Mouse (Mus musculus) kidney, postnatal 10 days (tissue): Measurements from ENCODE around the gene Pir.

ENCODE experiments used
- DNase-seq: peaks from one replicate; pipeline ENCODE4 v3.0.0; 2021; ENCODE audit warnings: mixed read lengths

Gene Pir

DNA sequence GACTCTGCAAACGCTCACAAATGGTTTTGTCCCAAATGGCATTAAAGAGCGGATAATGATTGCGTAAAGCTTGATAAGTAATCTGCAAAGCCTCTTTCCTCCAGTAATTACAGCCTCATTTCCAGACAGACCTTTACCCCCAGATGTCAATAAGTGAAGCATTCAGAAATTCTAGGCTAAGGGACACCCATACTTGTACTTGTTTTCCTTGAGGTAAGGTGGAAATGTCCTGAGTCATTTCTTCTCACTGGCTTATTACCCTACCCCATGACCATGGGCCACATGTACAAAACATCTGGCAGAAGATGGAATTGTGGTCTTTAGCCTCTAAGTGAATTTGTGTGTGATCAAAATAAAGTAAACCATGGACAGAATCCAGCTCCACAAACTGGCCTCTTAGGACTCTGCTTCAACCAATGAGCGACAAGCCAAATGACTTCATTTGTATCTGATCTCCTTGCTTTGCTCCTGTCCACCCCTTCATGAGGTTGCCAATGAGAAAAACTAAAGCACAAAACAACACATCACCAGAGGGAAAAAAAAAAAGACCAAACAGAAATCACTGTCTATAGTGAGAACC is 76.3 kb downstream of the Pir start:
- DNase-seq = no peak

DNA sequence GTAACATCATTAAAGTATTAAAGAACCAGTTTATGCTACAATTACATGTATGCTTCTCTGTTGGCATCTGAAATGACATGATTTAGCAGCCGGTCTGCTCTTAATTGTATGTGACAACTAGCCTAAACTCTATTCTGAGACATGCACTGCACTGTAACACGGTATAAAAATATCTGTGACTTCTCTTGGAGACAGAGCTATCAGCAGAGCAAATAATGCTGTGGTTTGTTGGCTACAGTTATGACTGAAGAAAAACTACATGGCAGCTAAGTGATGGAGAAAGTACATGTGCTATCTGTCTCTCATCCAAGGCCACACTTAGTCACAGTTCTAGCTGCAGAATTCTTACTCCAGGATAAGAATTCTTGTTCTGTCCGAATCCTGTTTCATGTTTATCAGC is 79.8 kb downstream of the Pir start:
- DNase-seq = no peak

DNA sequence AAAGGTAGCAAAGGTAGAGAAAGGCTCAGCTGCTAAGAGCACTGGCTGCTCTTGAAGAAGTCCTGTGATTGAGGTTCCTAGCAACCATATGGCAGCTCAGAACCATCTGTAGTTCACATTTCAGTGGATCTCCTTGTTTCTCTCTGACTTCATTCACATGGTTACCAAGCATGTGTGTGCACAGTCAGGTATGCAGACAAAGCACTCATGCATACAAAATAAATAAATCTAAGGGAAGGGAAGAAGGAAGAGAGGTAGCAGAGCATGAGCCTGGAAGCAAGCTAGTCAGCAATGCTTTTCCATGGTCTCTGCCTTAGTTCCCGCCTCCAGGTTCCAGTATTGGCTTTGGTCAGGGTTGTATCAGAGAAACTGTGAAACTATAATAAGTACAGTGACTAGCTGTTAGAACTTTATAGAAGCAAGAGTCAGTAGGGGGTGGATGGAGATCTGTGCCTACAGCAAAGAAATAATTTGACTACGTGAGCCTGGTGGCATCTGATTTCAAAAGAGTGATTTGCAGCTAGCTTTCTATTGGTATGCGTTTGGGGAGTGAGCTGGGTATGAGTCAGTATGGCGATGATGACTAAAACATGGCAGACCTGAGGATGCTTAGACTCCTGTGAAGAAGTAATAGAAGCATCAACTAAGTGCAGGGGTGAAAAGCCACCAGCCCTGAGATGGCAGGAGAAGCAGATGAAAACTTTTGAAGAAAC is 96.1 kb downstream of the Pir start:
- DNase-seq = no peak

DNA sequence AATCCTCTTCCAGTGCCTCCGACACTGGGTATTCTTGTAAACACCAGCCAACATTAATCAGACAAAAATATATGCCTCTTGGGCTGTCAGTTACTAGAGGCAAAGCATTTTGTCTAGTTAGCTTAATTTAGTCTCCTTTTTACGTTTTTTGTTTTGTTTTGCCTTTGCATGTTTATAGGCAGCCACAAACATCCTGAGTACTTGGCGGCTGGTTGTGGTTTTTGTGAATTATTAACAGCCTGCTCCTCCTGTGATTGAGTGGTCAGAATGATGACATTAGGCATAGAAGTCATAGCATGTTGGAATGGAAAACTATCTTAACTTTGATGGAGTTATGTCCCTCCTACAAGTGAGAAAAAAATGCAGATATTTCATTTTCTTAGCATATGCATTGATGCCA is 101.4 kb downstream of the Pir start:
- no peak for DNase-seq

DNA sequence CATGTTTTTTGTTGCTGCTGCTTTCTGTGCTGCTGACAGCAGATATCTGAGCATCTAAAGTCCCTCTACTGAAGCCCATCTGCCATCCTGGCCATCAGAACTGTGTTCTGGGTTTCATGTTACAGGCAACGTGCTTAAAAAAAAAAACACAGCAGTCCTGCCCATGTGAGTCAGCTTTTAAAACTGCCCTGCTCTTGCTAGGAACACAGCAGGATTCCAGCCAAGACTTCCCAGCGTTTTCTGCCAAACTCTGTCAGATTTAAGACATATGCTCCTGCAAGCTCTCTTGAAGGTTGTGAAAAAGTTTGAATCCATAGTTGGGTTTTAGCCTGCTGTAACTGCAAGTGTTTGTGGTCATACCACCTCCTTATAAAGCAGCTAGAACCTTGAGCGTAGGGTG is 103.9 kb downstream of the Pir start, which contains the start of gene Vegfd:
Vegfd (plus strand) TSS at position 298 of the 400 bp plus-strand sequence.
- peak; percentile 49 for DNase-seq

DNA sequence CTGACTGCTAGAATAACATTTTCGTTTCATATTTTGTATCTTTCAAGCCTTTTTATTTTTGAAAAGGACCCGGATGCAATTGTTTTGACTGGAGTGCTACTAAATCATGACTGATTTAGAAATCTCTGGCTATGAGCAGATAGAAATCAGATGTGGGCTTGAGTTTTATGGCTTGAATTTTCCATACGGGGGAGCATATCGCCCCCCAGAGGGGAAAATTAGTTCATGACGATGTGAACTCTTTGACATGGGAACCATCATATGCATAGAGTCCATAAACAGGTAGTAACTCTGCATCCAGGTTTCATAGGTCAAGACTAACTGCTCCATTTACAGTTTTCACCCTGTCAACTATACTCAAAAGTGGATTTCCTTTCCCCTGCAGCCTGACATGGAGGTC is 105.4 kb downstream of the Pir start:
- peak; percentile 25 for DNase-seq

DNA sequence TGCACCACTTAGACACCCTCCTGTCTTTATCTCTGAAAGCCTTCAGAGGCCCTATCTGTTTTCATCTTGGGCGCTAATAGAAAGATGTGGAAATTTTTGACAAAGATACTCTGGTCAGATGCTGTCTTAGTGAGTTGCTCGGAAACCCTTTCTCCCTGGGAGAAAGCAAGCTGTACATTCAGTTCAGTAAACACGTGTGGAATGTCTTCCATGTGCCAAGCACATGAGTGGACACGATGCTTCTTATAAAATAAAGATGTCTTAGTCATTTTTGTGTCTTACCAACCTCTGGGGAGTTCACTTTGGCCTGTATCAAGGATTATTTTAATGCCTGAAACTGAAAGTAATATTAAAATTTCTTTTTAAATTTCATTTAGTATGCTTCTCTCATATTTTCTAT is 110.5 kb downstream of the Pir start:
- no peak for DNase-seq

DNA sequence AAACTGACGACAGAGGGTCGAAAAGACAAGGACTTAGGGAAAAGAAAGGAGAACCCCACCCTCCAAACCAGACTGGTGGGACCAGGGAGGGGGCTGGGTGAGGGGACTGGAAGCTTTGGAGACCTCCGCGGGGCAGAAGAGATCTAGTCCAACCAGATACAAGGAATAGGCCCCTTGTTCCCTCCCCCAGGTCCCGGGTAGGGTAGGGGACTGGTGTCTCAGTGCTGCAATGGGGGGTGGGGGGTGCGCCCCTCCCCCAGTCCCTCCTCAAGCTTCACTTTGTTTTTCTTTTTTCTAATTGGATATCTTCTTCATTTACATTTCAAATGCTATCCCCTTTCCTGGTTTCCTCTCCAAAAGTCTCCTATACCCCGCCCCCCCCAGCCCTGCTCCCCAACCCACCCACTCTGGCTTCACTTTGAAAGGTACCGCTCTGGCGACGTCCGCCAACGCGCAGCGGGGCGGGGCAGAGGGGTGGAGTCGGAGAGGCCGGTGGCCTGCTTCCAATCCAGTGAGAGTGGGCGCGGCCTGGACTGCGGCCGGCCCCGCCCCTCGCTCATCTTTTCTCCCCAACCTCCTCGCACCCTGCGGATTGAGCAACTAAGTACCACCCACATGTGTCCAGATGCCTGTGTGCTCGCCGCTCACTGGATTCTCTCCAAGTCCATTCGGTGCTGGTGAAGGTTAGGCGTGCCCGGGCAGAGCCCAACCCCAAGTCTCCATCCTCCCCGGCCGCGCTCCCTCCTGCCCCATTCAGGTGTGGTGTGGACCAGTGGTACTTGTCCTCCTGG is 112.6 kb downstream of the Pir start:
- DNase-seq = peak; percentile 87

DNA sequence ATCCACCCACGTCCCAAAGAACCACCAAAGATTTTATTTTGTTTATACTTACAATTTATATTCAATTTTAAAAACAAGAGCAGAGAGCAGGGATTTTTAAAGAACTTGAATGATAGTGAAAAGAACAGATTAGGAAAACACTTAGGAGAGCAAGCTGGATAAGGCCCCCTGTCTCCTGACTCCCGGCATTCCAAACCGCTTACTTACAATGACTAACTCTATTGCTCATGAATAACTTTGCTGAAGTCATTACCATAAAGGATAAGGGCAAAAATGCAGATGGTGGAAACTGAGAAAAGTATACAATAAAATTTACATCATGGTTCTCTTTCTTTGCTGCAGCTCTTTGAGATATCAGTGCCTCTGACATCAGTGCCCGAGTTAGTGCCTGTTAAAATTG is 124.9 kb downstream of the Pir start:
- DNase-seq = no peak

DNA sequence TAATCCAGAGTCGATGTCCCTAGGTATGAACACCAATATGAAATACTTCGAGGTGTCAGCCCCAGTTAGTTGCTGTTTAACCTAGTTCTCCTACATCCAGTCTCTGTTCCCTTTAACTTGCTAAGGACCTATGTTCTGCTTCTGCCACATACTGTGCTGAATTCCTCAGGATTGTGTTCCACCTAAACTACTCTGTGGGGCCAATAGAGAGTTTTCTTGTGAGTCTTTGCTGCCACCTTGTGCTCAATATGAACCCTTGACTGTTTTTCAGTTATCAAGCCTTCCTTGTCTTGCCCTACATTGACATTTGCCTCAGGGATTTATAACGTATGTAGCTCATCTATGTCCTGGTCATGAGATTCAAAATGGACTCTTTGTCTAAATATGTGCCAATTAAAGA is 129.3 kb downstream of the Pir start:
- DNase-seq = no peak

DNA sequence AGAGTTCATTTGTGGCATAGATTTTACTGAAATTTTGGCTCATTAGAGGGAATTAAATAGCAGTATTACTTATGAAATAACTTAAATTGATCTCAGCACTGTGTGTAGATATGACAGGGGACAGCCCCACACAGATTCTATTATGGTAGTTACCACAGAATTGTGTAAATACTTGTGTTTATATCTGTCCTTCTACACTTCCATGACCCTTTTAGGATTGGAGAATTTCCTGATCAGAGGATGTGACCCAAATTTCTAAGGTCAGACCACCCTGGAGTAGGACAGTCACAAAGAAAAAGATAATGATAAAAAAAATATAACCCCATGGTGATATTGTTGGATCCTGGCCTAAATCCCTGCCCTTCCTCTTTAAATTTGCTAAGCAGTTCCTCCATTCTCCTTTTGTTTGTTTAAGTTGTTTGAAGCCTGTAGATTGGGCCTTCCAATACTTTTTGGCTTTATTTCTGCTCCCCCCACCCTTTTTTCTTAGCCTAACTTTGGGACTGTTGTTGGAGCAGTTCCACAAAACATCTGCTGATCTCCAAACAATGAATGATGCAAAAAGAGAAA is 136.0 kb downstream of the Pir start:
- DNase-seq = no peak

DNA sequence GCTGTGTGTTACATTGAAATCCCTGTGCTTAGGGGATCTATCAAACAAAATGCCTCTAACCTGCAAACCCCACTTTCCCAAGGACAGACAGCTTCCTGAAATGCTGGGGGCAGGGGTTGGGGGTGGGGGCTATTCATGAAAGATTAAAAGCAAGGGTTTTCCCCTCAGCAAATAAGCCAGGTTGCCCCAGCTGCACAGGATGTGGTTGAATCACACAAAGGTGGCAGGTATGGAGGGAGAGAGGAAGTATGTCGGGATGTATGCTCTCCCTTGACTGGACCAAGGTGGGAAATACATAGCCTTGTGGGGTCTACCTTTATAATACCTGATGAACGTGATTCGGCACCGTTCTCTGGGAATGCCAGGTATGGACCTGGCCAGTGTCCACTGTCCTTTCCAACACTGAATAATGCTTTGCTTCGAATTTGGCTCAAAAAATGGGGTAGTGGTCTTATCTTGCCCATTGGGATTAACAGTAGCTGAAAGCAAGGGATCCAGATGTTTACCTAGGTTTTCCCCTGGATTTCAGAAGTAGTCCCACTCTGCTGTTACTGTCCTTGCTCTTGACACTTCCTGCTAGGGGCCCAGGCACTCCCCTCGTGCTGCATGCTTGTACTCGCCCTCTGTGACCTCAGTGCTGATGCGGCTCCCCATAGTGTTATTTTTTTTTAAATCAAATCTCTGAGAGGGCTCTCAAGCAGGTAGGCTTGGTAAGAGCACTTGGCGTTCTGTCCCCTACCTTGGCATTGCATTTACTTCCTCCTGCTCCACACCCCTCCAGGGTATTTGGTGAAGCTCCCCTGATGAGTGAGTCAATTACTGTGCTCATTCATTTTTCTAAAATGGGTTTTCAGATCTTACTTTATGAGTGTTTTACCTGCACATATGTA is 137.2 kb downstream of the Pir start:
- DNase-seq = no peak

DNA sequence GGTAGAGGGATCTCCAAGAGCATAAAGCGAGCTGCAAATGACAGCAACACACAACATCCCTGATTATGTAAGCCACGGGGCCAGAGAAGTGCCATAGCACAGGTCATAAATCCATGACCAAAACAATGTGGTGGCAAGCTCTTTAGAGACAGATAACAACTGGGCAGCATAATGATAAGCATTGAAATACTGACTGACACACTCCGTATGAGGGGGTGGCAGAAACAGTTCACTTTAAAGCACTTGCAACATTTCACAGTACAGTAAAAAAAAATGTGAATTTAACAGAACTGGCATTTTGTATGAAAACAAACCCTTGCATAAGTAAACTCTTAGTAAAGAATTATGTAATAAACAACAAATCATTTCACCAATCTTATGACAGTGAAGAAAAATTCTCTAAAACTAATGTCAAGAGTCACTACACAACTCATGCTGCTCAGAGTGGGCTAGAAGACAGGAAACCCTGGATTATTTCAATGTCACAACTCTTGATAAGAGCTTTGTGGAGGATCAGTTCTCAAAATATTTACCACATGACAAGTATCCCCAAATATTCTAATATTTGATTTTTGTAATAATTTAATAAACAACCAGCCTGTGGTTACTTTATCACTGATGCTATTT is 139.2 kb downstream of the Pir start:
- no peak for DNase-seq

DNA sequence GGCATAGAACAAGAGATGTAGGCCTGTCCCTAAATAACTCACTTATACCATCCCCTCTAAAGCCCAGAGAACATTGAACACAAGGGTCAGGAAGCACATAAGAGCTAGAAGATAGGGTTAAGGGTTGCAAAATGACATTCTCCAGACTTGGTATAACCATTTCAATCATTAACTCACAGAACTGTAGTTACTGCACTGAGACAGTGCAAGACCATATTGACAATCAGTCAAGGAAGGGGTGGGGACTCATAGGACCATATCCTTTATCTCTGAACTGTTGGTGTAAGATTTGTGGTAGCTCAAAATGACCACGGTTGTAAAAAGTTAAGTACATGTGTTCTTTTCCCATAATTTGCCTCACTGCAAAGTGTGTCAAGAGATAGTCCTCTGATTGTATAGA is 141.4 kb downstream of the Pir start:
- no peak for DNase-seq

DNA sequence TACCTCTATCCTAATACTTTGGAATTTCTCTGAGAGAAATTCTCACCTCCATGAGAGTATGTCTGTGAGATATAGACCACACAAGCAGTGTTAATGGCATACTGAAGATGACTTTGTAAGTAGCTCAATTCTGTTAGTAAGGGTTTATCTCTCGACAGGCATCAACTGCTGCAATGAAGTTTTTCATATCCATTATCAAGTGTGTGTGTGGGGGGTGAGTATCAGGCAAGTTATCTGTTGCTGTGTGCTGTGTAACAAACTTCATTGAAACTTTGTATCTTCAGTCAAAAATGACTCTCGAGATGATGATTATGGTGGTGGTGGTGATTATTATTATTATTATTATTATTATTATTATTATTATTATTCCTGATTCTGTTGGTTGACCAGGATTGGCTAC is 147.6 kb downstream of the Pir start:
- DNase-seq = no peak

DNA sequence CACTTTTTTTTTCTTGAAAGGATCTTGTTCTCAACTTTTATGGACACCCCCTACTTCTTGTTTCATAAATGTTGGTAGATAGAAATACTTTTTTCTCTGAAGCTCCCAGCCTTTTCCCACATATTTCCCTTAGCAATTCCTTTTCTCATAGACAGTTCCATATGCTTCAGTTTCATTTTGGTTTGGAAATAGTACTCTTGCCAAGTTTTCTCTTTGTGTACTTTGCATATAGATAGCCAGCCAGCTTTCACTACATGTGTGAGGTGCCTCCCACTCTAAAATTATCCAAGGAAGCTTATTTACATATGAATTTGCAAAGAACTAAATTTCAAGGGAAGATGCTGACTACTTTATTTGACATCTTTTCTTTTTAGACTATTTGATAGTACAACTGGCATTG is 148.8 kb downstream of the Pir start:
- DNase-seq = no peak

DNA sequence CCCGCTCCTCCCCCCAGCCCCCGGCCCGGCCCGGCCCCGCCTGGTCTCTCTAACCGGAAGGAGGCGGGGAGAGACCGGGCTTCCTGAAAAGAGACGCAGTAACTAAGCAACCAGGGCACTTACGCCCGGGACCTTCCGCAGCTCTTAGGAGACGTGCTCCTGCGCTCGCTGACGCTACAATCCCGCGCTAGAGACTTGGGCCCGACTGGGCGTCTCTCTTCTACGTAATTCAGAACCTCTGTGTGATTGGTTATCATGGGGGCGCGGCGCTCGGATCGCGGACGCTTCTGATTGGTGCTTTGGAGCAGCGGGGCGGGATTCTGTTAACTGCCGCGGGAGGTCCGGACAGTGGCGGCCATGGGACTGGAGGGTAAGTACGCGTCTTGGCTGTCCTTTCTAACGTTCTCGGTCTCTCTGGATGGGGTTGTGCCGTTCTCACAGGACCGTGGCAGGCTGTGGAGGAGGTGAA is 150.3 kb downstream of the Pir start, which contains the start of gene Piga:
Piga (plus strand) TSS at position 317 of the 469 bp plus-strand sequence.
- peak; percentile 94 for DNase-seq

DNA sequence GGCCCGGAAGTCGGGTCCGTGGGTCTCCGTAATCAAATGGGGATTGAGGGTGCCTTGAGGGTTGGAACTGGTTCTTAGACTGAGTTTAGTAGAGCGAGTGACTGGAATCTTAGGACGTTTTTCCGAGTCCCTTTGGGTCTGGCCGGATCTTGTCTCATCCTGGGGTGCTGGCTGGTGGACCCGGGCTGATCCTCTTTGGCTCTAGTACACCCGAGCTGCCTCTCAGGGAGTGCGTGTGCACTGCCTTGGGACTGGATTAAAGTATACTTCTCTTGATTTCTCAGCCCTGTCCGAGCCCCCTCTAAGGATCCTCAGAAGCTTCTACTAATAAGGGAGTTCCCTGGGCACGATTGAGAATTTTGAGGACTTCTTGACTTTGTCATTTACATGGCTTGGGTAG is 150.8 kb downstream of the Pir start:
- no peak for DNase-seq

DNA sequence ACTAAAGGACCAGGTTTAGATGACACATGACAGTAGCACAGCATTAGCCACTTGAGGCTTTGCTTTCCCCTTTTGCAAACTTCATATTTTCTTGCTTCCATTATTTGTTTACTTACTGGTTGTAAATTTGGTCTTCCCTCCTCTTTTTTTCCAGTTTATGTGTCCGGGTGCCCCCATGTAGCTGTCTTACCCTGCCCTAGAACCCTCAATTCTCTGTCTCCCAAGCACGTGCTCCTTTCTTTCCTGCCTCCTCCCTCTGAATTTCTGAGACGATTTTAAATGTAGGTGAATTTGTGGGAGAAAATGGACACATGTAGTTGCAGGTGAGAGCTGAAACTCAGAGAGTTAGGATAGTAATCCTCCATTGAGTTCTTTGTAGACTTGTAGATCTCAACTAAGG is 151.3 kb downstream of the Pir start:
- no peak for DNase-seq
